Mouse (Mus musculus): Measurements from ENCODE around the gene Lhx5.
A peak's percentile ranks its signal among the peaks of the same experiment; 100 is the strongest.

The Lhx5 gene

DNA sequence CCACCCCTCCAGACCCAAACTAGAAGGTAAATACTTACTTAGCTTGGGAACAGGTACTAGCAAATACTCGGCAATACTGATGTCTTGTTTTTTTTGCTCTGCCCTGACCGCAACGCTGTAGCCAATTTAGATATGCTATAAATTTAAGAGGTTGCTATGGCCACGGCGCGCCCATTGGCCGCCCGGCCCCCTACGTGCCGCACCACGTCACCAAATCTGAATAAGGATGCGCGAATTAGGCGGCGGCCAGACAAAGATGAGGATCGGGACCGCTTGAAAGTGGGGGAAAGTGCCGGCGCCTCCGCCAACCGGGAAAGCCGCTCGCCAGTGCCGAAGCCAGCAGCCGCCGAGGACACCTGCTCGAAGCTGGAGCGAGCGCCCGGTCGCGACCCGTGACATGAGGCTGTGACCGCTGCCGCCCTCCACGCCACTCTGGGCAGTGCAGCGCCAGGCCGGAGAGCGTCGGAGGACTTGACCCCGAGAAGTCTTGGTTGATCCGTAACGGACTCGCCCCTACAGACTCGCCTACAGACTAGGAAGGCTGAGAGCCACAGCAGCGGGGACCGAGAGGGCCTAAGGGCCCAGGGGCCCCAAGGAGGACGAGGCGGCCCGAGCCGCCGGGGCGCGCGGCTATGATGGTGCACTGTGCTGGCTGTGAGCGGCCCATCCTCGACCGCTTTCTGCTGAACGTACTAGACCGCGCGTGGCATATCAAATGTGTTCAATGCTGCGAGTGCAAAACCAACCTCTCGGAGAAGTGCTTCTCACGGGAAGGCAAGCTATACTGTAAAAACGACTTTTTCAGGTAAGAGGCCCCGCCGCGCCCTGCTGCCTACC lies at the start of gene Lhx5:
Gene Lhx5, plus strand, starts transcription at position 51 of the 837 bp plus-strand sequence.
- peak; percentile 70 for DNase-seq (ENCODE audit: low spot score)

DNA sequence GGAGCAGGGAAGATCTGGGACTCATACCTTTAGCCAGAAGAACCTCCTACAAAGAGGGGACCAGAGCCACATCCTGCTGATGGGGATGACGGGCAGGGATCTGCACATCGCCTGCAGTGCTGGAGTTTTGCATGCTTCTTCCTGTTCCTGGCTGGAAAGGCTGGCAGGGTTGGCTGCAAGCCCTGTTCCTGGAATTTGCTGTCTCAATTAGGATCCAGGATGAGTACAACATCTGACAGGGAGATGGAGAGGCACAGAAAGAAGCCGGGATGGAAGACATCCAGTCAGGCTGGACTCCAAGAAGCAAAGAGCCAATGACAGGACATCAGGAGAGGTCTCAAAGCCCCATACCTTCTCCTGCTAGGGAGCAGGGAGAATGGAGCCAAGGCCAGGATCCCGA lies 45.1 kb upstream of the Lhx5 start:
- no peak for DNase-seq (ENCODE audit: low spot score)

DNA sequence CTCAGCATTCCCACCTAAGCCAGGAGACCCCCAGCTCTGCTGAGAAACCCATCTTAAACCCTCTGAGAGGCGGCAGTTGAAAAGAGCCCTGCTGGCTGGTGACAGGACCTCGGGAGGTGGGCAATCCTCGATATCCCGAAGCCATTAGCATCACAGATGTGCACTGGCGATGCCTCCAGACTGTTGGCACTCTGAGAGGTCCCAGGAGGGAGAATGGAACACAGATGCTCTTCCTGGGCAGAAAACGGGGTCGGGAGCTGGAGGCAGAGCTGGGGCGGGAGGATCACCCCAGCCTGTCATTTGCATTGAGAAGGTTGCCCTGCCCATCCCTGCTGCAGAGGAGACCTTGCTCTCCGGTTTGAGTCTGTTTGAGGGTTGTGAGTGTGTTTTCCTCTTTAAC lies 42.7 kb upstream of the Lhx5 start:
- DNase-seq (ENCODE audit: low spot score), result no peak

DNA sequence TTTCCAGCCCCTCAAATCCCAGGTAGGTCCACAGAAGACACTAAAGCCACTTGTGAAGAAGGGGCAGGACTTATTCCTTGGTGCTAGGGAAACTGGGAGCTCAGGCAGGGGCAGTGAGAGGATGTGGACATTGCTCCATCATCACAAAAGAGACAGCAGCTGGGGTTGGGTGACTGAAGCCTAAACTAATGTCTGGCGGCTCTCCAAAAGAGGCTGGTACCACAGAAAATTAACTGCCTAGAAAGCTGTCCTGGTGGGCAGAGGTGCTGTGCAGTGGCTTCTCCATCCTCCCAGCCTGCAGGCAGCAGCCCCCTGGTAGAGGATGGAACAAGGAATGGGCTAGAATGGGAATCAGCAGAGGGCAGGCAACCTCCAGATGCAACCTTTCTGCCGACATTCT lies 41.5 kb upstream of the Lhx5 start:
- no peak for DNase-seq (ENCODE audit: low spot score)

DNA sequence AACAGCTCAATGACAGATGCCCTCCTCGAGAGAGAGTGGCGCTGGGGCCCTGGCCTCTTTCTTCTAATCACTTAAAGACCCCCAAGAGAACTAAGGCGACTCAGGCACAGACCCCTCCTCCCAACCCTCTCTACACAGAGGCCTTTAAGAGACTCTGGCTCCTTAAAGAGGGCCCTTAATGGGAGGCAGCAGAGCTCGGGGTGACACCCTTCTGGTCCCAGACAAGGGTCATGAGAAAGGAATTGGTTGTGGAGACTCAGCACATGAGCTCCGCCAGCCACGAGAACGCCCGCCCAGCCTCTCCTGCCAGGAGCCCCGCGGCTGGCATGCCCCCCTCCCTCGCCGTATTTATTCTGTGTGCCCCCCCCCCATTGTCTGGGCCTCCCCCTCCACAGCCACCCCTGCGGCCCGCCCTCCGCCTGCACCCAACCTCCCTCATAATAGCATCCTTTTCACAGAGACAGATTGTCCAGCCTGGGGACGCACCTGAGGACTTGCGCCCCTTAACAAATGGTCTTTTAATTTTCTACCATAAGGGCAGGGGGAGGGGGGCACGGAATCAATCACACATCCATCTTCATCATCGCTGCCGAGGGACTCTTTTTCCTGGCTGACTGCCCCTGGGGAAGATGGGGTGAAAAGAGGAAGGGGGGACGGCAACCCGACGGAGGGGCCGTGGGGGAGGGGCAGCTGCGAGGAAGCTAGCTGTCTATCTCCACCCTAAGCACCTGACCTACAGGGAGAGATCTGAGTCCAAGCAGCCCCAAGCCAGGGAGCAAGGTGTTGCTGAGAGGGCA lies 37.4 kb upstream of the Lhx5 start:
- no peak for DNase-seq (ENCODE audit: low spot score)

DNA sequence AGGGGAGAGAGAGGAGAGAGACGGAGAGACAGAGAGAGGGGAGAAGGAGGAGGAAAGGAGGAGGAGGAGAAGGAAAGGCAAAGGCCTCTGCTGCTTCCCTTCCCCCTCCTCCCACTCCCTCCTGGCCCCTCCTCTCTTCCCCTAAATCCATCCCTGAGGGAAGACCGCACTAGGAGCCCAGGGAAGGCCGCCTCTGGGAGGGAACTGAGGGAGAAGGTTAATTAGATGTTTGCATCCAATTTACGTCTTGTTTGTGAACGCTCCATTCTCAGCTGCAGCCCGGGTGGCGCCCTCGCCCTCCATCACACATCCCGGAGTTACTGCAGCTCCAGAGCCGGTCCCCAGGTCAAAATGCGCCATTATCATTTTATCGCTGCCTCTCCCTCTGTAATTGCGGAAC lies 33.5 kb upstream of the Lhx5 start:
- peak; percentile 24 for DNase-seq (ENCODE audit: low spot score)

DNA sequence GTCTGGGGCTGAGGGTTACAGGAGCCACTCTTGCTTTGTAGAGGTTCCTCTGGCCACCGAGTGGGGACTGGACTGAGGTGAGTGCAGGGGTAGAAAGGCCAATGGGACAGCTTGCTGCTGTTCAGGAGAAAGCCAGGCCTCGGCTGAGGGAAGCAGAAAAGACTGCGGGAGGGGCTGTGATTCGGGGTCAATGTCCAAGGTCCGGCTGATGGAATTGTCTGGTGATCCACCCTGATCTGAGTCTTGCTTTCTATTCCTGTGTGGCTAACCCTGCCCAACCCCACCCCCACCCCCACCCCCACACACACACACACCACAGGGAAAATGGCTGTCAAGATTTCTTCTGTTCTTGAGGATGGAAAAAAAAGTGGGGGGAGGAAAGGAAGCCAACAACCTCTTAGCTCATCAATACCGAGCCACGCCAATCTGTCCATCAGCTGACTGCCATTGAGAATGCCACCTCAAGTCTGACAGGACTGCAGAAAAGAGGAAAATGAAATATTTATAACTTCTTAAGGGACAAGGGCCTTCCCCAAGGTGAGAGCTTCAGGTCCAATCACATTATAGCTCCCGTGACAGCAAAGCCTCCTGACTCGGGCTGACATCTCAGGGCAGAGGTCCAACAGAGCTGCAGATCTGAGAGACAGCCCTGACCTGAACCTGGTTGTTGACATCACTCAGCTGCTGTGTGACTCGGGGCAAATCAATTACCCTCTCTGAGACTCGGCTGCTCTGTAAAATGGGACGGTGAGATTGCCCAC lies 26.5 kb upstream of the Lhx5 start:
- no peak for DNase-seq (ENCODE audit: low spot score)

DNA sequence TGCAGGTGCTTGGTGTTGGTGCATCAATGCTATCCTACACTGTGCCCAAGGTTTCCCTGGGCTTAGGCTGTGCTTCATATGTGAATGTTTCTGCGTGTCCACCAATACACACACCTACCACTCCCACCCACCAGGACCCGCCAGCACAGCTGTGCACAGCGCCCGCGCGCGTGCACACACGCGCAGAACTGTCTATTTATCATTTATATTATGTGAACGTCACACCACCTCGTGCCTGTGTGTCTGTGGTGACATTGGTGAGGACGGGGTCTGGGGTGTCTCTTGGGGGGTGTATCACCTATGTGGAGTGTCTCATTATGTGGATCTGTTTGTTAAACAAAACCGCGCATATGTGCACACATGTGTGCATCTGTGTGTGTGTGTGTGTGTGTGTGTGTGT lies 22.6 kb upstream of the Lhx5 start:
- no peak for DNase-seq (ENCODE audit: low spot score)

DNA sequence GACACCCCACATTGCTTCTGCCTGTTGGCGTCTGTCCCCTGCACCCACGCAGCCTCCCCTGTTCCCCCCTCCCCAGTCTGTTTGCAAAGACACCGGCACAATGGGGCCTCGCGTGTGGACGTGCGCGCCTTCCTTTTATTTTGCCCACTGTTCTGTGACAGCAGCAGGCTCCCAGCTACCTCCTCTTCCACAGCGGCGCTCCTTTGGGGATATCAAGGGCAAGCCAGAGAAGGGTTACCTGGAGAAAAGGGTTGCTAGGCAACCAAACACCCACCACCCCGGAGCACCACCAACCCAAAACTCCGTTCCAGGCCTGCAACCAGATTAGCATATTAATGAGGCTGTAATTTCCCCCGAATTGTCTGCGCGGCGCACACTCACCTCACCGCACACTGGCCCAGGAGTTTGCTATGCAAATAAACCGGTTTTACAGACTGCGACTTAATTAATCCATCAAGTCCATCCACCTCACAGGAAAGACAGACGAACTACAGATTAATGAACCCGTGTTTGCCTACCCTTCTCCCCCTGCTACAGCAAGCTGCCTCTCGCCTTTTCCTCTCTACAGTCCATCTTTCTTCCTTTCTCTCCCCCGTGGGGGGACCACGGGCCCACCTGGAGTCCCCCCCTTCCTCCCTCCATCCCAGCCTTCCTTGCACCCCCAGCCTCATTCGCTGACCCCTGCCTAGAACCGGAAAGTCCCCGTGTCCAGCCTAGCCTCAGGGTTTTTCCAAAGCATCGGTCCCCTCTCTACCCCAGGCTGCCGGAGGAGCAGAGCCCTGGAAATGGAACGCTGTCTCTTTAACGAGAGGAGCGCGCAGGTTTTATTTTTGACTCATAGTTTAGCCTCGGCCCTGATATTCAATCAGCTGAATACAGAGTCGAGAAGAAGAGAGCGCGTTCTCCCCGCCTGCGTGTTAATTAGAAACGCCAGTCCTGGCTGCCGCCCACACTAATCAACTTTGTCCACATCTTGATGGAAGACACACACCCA lies 21.8 kb upstream of the Lhx5 start:
- DNase-seq (ENCODE audit: low spot score), result no peak

DNA sequence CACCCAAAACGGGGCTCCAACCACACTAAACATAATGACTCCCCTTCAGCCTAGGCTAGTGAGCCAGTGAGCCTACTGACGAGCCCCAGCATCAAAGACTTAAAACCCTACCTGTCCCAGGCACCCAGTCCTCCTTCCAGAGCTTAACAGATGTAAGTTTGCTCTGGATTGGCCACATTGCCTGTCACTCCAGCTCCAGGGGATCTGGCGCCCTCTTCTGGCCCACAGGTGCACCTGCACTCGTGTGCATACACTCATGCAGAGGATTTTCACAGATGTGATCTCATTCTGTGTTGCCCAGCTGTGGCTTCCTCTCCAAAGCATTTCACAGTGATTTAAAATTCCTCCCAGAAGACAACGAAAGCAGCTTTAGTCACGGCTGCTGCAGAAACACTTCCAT lies 18.1 kb upstream of the Lhx5 start:
- no peak for DNase-seq (ENCODE audit: low spot score)

DNA sequence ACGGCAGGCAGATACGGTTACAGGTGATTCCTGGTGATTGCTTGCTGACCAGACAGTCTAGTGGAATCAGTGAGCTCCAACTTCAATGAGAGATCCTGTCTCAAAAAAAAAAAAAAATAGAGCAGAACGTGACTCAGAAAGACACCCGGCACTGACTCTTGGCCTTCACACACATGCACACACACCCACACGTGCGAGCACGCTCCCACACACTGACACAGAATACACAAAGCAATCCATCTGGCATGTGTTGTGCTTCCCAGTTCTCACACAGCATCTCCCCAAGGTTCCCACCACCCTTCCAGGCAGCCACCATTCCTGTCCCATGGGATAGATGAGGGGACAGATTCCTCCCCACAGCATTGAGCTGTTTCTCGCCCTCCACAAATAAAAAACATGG lies 11.4 kb upstream of the Lhx5 start:
- DNase-seq (ENCODE audit: low spot score), result no peak

DNA sequence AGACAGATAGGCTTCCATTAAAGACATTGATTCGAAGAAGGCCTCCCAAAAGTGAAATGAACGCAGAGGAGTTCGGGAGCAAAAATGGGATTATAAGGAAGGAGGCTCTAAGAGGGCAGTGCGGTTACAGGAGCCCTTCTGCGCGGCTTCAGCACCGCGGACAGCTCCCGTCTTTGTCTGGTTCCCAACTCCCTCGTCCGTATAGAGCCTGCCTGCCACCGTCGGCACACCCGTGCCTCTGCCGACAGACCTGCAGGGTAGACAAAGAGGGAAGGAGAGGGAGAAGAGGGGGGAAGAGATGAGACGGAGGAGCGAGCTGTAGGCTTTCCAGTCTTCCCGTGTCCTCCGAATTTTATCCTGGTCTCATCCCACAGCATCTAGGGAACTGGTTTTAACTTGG lies 7.5 kb upstream of the Lhx5 start:
- DNase-seq (ENCODE audit: low spot score), result peak; percentile 95

DNA sequence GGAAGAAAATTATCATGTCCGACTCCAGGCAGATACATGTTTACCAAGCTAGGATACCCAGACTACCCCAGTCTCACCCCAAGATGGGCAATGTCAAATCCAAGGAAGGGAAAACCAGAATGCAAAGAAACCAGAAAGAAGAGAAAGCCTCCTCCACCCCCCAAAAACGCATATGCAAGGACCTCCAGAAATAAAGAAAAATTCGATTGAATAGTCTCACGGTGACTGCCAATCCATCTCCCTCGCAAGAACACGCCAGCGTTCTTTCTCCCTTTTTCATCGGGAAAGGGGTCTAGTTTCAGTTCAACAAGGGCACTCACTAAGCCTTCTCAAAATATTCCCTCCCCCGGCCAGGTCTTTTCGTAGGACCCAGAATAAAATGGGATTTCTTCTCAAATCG lies 6.8 kb upstream of the Lhx5 start:
- DNase-seq (ENCODE audit: low spot score), result no peak

DNA sequence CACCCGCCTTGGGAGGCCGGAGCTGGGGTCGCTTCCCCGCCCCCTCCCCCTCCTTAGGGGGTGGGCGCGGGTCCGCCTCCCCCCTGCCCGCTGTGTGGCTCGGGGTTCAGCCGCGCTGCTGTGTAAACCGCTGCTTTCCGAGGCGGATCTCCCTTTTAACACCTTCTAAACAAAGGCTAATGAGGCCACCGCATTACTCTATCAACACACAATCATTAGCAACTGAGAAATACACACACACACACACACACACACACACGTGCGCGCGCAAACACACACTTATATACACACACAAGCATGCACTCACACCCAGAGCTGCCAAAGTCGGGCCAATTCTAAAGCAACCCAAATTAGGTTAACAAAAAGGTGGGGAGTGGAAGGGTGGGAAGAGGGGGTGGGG lies 5.8 kb upstream of the Lhx5 start:
- no peak for DNase-seq (ENCODE audit: low spot score)

DNA sequence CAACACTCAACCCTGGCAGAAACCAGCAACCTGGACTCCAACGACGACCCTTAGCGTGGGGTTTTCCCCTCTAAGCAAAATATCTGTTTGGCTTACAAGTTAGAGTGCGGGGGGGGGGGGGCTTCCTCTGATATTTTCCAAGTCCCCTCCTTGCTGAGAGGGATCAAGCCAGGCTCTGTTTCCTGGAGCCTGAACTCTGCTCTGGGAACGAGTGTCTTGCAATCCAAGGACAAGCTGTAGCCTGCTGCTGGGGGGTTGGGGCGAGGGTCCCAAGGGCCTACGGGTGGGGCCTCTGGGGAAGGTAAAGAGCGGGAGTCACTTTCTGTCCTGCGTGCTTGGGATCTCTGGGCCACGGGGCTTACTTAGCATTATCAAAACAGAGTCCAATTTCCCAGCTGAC lies 4.9 kb upstream of the Lhx5 start:
- no peak for DNase-seq (ENCODE audit: low spot score)

DNA sequence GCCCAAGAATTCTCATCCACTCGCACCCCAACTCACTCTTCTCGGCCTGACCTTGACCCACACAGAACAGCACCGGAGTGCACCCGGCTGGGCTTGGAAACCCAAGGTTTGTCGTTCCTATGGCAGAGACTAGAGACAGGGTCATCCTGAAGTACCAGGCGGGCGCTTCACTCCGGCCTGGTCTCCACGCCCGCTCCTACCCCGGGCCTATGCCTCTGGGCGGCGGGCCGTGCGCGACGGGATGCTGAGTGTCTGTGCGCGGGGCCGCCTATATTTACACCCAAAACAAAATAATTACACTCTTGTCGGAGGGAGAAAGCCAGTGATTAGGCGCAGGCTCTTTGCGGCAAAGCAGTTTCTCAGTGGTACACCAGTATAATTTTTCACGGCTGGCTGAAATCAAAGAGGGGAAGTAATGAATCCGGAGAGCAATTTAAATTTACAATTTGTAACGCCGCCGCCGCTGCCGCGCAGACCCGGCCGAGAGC lies 4.0 kb upstream of the Lhx5 start:
- DNase-seq (ENCODE audit: low spot score), result no peak

DNA sequence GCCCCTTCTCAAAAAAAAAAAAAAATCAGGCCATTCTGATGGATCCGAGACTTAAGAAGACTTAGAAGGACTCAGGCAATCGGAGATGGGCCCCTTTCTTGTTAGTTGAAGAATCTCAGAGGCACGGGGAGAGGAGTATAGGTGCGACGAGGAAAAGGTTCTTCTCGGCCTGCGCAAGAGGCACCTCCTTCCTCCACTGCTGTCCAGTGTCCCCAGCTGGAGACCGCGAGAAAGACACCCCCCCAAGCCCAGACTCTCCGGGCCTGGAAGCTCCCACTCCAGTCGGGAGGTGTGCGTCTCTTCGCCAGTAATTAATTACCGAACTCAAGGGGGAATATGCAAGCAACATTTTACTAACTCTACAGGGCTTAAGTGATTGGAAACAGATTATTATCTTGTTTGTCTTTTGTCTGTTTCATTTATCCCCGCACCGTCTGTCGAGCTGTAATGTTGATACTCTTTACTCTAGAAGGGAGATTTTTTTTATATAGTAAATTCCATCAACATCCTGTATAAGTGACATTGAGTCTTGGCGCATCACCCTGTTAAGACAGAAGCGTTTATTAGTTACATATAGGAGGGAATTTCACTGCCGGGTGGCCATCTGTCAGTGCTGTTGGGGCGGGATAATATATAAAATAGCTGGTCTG lies 3.2 kb upstream of the Lhx5 start:
- no peak for DNase-seq (ENCODE audit: low spot score)

DNA sequence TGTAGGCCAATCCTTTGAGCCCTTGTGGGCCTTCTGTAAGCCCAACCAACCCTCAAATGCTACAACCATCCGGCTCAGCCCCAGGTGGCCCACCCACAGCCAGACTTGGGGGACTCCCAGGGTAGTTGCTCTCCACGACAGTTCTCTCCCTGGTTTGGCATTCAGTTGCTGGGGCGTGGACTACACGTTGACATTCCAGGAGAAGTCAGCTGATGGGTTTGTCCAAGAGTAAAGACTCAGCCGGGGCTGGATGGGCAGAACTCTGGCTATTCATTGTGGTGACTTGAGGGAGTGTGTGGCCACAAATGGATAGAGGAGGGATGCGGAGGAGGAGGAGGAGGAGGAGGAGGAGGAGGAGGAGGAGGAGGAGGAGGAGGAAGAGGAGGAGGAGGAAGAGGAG lies 2.5 kb upstream of the Lhx5 start:
- DNase-seq (ENCODE audit: low spot score), result no peak

DNA sequence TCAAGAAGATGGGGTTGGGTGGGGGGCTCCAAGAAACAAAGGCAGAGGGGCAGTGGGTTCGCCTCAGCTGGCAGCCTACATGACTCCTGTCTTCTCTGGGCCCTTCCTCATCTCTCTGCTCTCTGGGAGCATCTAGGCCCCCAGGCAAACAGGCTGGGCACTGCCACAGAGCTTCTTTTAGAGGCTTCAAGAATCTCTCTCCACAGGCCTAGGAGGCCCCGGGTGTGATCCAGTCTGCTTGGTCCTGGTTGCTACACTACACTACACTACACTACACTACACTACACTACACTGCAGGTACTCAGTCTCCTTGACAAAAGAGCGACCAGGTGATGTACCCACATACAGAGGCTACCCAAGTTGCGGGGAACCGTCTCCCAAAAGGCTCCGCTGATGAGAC lies 1.8 kb upstream of the Lhx5 start:
- no peak for DNase-seq (ENCODE audit: low spot score)

DNA sequence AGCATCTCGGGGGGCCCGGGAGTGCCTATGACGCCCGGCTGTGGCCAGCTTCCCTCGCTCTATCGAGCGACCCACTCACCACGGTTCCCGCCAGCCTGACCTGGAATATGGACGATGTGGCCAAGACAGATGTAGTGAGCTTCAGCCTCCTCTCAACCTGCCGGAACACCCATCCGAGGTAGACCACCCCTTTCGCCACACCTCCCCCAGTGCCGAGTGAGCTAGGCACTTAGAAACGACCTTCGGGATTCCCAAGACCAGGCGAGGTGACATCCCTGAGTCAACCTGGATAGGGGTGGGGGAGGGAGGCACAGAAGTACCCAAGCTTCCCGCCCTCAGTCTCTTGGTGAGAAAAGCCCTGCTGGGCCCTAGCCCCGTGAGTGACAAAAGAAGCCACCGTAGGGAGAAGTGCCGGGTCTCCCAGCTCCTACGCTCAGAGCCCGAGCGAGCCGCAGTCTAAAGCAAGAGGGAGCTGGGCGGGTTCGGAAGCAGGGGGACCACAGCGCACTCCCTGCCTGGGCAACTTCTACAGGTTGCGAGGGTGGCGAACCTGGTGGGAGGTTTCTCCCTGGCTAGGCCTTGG lies 407 bp upstream of the Lhx5 start:
- peak; percentile 54 for DNase-seq (ENCODE audit: low spot score)

All from embryo, embryonic 10 days (tissue).